Mouse (Mus musculus): ENCODE results near the gene Doc2a. TPM values are rescaled to one million over a fixed set of nuclear protein-coding genes. Genes with fewer than 3 reads are reported as not detected.
A peak's percentile ranks its signal among the peaks of the same experiment; 100 is the strongest.

Gene Doc2a
- polyA plus RNA-seq, 1 experiment from 2014 or later: 1.9 TPM

DNA sequence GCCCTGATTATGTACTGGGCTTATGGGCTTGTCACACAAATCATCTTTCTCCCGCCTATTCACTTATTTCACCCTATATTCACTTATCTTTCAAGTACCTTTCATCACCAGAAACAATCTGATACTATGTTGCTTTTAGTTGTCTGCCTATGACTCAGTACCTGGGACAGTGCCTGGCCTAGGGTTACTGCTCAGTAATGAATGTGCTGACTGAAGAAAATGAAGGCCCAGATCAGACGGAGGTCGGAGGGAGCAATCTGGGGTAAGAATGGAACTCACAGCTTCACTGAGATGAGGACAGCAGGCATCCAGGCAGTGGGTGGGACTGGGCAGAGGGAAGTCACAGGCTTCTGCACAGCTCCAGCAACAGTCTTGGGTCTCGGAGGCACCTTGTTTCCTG, 39.8 kb upstream of the Doc2a start:
- H3K27ac ChIP-seq: peak overlapping the region; percentile 57; the same call in 1 of the 2 replicates
- no peaks in the 10 kb centered on the region for H3K9me3 ChIP-seq
- H3K4me2 ChIP-seq: peak overlapping the region; percentile 91

DNA sequence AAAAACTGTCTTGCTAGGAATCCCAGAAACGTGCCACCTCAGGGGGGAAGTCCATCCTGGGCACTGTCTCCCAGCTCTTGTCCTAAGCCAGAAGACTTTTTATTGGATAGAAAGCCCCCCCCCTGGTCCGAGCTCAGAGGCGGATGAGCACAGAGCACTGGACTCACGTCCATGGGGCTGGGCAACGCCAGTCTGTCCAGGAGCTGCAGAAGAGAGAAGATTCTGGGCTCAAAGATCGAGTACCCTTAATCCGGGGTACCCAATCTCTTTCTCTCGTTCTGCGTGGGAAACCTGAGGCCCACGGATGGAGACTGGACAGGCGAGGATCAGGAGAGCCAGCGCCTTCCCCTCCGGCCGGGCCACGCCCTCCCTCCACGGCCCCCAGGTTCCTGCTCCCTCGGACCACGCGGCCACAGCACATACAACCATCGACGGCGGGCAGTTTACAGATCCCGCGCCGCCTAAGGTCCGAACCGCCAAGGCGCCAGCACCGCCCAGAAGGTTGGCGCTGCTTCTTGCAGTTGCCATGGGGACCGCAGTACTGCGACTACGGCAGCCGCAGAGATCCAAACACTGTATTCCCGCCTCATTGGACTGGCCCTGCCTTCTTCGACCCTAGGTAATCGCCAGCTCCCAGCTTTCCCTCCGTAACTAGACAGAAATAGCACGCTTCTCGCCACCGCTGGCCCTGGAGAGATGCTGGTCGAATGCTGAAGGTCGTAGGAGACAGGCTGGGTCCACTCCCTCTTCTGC, 38.3 kb upstream of the Doc2a start:
- H3K27me3 ChIP-seq: no peaks in the 10 kb centered on the region; the same call in 1 of the 2 replicates
- H3K4me1 ChIP-seq: peaks cover 25% of the 10 kb centered on the region
- peak overlapping the region; percentile 91 for H3K4me2 ChIP-seq
- H3K36me3 ChIP-seq: peaks cover 16% of the 10 kb centered on the region
- peak overlapping the region; percentile 80 for H3K27ac ChIP-seq
- under 1% methylated on average over 43 of the region's 43 CpGs for WGBS
- peak overlapping the region; percentile 76 for H3K4me3 ChIP-seq
- H3K9me3 ChIP-seq: no peaks in the 10 kb centered on the region
- ATAC-seq (ENCODE audit: insufficient number of reproducible peaks, insufficient read depth, low FRiP score, low TSS enrichment, low read depth): peak; percentile 88
- H3K9ac ChIP-seq: peak overlapping the region; percentile 89

More for the DNA sequence above, 39.8 kb upstream of the Doc2a start:
- Histone ChIP-seq H3K27me3 (no peaks in the 10 kb centered on the region), H3K4me1 (peaks cover 25% of the 10 kb centered on the region), H3K4me3 (peak overlapping the region; percentile 76; the same call in 1 of the 2 replicates), H3K9ac (peak overlapping the region; percentile 89), H3K36me3 (peaks cover 26% of the 10 kb centered on the region)
- no peak for ATAC-seq (ENCODE audit: insufficient number of reproducible peaks, insufficient read depth, low FRiP score, low TSS enrichment, low read depth)
- WGBS: 63% methylated on average over 4 of the region's 4 CpGs

DNA sequence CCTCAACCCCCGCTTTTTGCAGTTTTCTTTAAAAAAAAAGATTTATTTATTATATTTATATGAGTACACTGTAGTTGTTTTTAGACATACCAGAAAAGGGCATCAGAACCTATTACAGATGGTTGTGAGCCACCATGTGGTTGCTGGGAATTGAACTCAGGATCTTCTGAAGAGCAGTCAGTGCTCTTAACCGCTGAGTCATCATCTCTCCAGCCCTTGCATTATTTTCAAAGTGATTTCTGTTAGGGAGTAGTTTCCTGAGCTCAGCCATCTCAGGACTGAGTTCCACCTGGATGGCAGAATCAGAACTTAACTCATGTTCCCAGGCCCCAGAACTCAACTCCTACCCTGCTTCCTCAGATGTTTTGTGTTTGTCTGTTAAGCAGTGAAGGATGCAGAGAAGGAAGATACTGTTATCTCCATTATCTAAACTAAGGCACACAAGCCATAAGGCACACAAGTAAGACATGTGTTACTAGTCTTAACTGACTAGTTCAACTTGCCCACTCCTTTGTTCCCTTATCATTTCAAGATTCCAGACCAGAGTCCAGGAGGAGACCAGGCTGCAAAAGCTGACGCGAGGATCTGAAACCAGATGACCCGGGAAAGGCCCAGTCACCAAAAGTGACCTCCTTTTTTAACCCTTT, 37.4 kb upstream of the Doc2a start:
- H3K9me3 ChIP-seq: no peaks in the 10 kb centered on the region
- H3K9ac ChIP-seq: peak overlapping the region; percentile 89; the same call in 1 of the 2 replicates
- 46% methylated on average over 5 of the region's 5 CpGs for WGBS
- H3K4me2 ChIP-seq: peak overlapping the region; percentile 91
- no peaks in the 10 kb centered on the region; the same call in 1 of the 2 replicates for H3K27me3 ChIP-seq
- peak overlapping the region; percentile 76 for H3K4me3 ChIP-seq
- no peak overlapping the region for H3K27ac ChIP-seq
- peaks cover 25% of the 10 kb centered on the region for H3K4me1 ChIP-seq
- no peak for ATAC-seq (ENCODE audit: insufficient number of reproducible peaks, insufficient read depth, low FRiP score, low TSS enrichment, low read depth)
- peaks cover 11% of the 10 kb centered on the region; the same call in 1 of the 2 replicates for H3K36me3 ChIP-seq

DNA sequence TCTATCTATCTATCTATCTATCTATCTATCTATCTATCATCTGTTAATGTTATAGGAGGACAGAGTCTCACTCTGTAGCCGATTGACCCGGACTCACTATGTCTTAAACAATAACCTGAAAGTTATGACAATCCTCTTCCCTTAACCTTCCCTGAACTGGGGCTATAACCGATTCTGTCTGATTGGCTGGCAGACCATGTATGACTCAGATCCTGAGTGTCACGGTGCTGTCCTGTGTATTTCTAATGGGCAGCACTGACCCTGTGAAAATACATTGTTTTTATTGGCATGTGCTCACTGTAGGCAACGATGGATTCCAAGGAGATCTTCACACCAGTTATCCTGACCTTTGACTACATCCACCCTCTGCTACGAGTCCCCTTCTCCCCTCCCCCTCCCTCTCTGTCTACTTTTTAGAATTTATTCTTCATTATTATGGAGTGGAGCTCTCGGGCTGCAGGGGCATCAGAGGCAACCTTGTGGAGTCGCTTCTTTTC, 31.4 kb upstream of the Doc2a start:
- H3K27ac ChIP-seq: no peak overlapping the region
- ATAC-seq (ENCODE audit: insufficient number of reproducible peaks, insufficient read depth, low FRiP score, low TSS enrichment, low read depth): no peak
- H3K4me2 ChIP-seq: no peak overlapping the region
- no peaks in the 10 kb centered on the region; the same call in 1 of the 2 replicates for H3K27me3 ChIP-seq
- no peaks in the 10 kb centered on the region for H3K36me3 ChIP-seq
- no peak overlapping the region for H3K9ac ChIP-seq
- H3K4me1 ChIP-seq: no peaks in the 10 kb centered on the region
- no peaks in the 10 kb centered on the region for H3K9me3 ChIP-seq
- 70% methylated on average over 8 of the region's 8 CpGs for WGBS
- H3K4me3 ChIP-seq: no peak overlapping the region

DNA sequence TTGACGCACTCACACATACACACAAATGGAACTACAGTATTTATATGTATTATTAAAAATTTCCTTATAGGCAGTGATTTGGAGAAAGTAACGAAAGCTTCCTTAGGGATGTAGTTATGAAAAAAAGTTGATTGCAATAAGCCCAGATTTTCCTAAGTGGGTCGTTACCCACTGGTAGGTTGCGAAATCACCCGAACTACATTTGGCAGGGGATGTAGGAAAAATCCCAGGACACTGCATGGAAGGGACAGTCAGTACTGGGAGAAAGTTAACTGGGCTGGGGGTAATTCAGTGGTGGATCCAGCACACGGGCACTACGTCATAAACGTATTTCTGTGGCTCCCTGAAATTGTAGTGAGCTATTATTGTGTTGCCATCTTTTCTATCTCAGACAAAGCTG, 30.7 kb upstream of the Doc2a start:
- Histone ChIP-seq H3K4me2 (no peak overlapping the region), H3K27me3 (no peaks in the 10 kb centered on the region; the same call in 1 of the 2 replicates), H3K4me3 (no peak overlapping the region), H3K9ac (no peak overlapping the region), H3K9me3 (no peaks in the 10 kb centered on the region), H3K4me1 (no peaks in the 10 kb centered on the region), H3K36me3 (no peaks in the 10 kb centered on the region), H3K27ac (no peak overlapping the region)
- ATAC-seq (ENCODE audit: insufficient number of reproducible peaks, insufficient read depth, low FRiP score, low TSS enrichment, low read depth): no peak
- 87% methylated on average over 8 of the region's 8 CpGs for WGBS

DNA sequence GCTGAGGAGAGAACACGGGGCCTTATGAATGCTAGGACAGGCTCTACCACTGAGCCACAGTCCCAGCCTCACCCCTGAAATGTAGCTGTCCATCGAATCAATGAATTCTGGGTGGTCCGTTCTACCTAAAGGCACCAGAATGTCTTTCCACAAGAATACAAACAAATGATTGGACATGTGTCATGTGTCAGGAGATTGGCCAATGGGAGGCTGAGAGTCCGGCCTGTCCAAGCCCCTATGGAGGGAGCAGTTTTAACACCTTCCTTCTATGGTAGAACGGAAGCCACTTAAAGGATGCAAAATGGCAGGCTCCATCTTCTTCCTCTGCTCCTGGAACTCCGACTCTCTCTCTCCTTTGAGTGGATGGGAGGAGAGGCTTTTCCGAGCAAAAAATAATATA, 29.6 kb upstream of the Doc2a start:
- Histone ChIP-seq H3K4me3 (no peak overlapping the region), H3K4me2 (no peak overlapping the region), H3K36me3 (no peaks in the 10 kb centered on the region), H3K4me1 (no peaks in the 10 kb centered on the region; the same call in 1 of the 2 replicates), H3K9ac (no peak overlapping the region), H3K9me3 (no peaks in the 10 kb centered on the region), H3K27ac (no peak overlapping the region), H3K27me3 (peaks cover 7% of the 10 kb centered on the region)
- no peak for ATAC-seq (ENCODE audit: insufficient number of reproducible peaks, insufficient read depth, low FRiP score, low TSS enrichment, low read depth)
- WGBS: 84% methylated on average over 7 of the region's 7 CpGs

DNA sequence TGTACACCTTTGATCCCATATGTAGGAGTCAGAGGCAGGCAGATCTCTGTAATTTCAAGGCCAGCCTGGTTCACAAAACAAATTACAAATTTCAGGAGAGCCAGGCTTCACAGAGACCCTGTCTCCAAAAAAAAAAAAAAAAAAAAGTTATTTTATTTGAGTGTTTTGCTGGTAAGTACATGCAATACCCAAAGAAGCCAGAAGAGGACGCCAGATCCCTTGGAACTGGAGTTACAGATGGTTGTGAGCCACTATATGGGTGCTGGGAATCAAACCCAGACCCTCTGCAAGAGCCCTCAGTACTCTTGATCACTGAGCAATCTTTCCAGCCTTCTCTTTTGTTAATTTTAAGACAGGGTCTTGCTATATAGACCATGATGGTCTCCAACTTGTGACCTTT, 28.4 kb upstream of the Doc2a start:
- no peak overlapping the region for H3K27ac ChIP-seq
- WGBS: 57% methylated on average over 1 of the region's 1 CpGs
- H3K9ac ChIP-seq: no peak overlapping the region
- no peak overlapping the region for H3K4me2 ChIP-seq
- H3K4me3 ChIP-seq: no peak overlapping the region
- no peaks in the 10 kb centered on the region for H3K36me3 ChIP-seq
- H3K27me3 ChIP-seq: peaks cover 19% of the 10 kb centered on the region
- no peaks in the 10 kb centered on the region for H3K9me3 ChIP-seq
- peaks cover 5% of the 10 kb centered on the region; the same call in 1 of the 2 replicates for H3K4me1 ChIP-seq
- ATAC-seq (ENCODE audit: insufficient number of reproducible peaks, insufficient read depth, low FRiP score, low TSS enrichment, low read depth): no peak

DNA sequence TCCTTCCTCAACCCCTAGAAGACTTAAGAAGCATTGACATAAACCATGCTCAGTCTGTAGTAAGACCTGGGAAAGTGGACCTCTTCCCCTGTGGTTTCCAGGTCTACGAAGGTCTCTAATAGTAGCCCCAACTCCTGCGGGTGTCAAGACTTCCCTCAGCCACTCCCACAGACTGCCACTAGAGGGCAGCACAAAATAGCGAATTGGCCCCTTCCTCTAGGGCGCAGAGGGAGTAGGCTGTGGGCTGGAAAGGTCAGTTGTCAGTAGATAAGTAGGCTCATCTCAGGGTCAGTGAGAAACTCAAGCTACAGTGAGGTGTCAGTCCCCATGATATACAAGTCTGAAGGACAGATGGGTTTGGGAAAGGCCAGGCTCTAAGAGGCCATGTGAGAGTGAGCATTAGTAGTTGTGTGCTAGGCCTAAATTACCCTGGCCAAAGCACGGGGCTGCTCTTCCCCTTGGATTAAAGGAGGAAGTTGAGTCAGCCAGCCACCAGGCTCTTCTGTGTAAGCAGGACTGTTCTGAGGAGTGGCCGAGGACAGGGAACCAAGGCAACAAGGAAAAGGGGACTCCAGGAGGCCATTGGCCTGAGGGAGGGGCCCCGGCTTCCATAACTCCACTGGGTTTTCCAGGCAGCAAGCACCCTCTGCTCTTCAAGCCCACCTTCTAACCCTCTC, 25.2 kb upstream of the Doc2a start:
- Histone ChIP-seq H3K4me1 (peaks cover 5% of the 10 kb centered on the region; the same call in 1 of the 2 replicates), H3K9ac (no peak overlapping the region), H3K9me3 (no peaks in the 10 kb centered on the region), H3K4me3 (no peak overlapping the region), H3K27ac (no peak overlapping the region), H3K36me3 (no peaks in the 10 kb centered on the region), H3K4me2 (no peak overlapping the region), H3K27me3 (peaks cover 35% of the 10 kb centered on the region)
- 22% methylated on average over 7 of the region's 7 CpGs for WGBS
- ATAC-seq (ENCODE audit: insufficient number of reproducible peaks, insufficient read depth, low FRiP score, low TSS enrichment, low read depth): no peak

DNA sequence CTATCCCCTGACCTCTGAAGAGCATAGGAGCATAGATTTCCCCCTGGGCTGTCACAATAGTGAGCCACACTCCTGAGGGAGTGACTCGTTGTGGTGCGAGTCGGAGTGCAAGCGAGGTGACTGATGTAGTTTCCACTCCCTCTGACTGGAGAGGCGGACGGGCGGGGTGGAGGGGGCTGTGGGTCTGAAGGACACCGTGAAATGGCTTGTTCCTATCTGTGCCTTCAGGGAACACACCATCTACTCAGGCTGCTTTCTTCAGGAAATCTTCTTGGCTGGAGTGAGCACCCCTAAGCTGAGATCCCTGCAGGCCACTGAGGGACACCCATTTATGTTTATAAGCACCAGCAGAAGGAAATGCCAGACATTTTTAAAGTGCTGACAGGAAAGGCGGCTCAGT, 24.5 kb upstream of the Doc2a start:
- 10% methylated on average over 9 of the region's 9 CpGs for WGBS
- H3K9me3 ChIP-seq: no peaks in the 10 kb centered on the region
- H3K27me3 ChIP-seq: peaks cover 38% of the 10 kb centered on the region
- peak overlapping the region; percentile 59 for H3K4me2 ChIP-seq
- no peak for ATAC-seq (ENCODE audit: insufficient number of reproducible peaks, insufficient read depth, low FRiP score, low TSS enrichment, low read depth)
- peaks cover 5% of the 10 kb centered on the region; the same call in 1 of the 2 replicates for H3K4me1 ChIP-seq
- H3K27ac ChIP-seq: no peak overlapping the region
- H3K9ac ChIP-seq: no peak overlapping the region
- H3K36me3 ChIP-seq: no peaks in the 10 kb centered on the region
- peak overlapping the region; percentile 36 for H3K4me3 ChIP-seq

DNA sequence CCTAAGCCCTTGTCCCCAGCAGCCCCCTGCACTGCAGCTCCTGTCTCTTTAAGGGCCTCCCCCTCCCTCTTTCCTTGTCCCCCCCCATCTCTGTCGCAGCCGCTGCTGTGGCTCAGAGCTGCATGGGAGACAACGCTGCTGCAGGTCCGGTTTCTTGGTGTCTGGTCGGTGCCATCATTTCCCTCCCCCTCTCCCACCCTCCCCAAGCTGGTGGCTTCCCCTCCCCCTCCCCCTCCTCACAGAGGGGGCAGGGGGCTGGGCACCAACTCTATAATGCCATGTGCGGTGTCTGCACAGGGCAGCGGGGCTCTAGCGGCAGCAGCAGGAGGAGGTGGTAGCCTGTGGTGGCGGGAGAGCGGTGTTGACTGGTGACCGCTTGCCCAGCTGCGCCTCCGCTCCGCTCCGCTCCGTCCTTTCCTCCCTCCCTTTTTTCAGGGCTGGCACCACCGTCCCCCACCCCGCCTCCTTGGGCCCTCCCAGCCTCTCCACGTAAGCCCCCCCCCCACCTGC, 24.0 kb upstream of the Doc2a start:
- Histone ChIP-seq H3K4me2 (peak overlapping the region; percentile 59), H3K36me3 (no peaks in the 10 kb centered on the region), H3K9ac (0 out of 2 replicates have a peak overlapping the region, but pooled peaks have one; percentile 52), H3K4me3 (peak overlapping the region; percentile 36), H3K4me1 (peaks cover 5% of the 10 kb centered on the region; the same call in 1 of the 2 replicates), H3K27me3 (peaks cover 38% of the 10 kb centered on the region), H3K9me3 (no peaks in the 10 kb centered on the region), H3K27ac (no peak overlapping the region)
- ATAC-seq (ENCODE audit: insufficient number of reproducible peaks, insufficient read depth, low FRiP score, low TSS enrichment, low read depth): 0 out of 2 replicates have a peak, but pooled peaks have one; percentile 10
- 2% methylated on average over 15 of the region's 19 CpGs for WGBS

DNA sequence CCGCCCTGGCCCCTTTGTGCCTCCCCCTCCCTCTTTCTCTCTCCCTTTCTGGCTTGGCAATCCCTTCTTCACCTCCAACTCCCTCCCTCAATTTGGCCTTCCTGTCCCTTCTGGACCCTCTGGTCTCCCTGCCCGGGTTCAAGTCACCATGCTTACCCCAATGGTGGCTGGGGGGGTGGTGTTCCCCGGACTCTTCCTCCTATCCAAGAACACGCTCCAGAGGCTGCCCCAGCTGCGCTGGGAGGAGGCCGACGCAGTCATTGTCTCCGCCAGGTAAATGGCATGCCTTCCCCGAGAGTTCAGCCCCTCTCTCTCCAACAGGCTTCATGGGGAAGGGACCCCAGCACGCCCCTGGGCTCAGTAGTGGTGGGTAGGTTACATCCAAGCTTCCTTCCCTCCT, 23.3 kb upstream of the Doc2a start:
- H3K4me3 ChIP-seq: no peak overlapping the region
- no peaks in the 10 kb centered on the region for H3K9me3 ChIP-seq
- H3K36me3 ChIP-seq: no peaks in the 10 kb centered on the region
- 11% methylated on average over 10 of the region's 10 CpGs for WGBS
- H3K4me1 ChIP-seq: peaks cover 5% of the 10 kb centered on the region; the same call in 1 of the 2 replicates
- peaks cover 38% of the 10 kb centered on the region for H3K27me3 ChIP-seq
- H3K9ac ChIP-seq: no peak overlapping the region
- no peak for ATAC-seq (ENCODE audit: insufficient number of reproducible peaks, insufficient read depth, low FRiP score, low TSS enrichment, low read depth)
- no peak overlapping the region for H3K27ac ChIP-seq
- H3K4me2 ChIP-seq: no peak overlapping the region

Data from embryonic facial prominence, embryonic 13.5 days (tissue).